Mouse (Mus musculus) hindlimb bud, embryonic 11.5 days (tissue): Measurements from ENCODE around the gene Slco1a6.

Experiments
- DNase-seq: peaks from one replicate; pipeline ENCODE4 v3.0.0-alpha.2; 2012; ENCODE audit warnings: low read depth, low spot score; ENCODE audit errors: extremely low spot score

Slco1a6 gene

DNA sequence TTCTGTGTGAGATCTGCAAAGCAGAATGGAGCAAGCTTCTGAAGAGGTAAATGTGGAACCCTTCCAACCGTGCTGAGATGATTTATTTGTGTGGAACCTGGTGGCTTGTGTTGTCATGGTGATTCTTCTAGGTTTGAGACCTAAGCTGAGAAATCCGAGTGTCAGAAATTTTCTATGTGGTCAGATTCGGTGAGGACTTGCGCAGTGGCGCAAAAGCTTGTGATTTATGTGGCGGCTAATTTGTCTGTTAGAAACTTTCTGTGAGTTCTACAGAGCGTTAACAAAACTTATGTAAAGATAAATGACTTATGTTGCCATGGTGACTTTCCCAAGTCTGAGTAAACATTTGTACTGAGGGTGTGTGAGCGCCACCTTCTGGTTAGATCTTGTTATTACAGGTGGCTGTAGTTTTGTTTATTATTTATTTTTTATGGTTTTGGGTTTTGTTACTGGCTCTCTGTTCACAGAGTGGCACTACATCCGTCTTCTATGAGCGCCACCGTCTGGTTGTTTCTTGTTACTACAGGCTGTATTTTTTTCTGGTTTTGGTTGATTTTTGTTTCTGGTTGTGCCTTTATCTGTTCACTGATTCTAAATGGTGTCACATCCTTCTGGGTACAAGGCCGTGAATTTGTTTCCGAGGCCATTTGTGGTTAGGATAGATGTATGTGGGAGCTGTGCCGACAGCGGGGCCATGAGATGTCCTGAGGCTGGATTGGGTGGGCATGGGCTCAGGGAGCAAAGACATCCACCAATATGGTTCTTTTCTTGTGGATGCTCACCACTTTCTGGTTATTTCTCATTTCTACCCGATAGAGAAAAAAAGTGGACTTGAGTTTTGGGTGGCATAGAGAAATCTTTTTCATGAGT, 167.8 kb downstream of the Slco1a6 start:
- peak; percentile 73 for DNase-seq

DNA sequence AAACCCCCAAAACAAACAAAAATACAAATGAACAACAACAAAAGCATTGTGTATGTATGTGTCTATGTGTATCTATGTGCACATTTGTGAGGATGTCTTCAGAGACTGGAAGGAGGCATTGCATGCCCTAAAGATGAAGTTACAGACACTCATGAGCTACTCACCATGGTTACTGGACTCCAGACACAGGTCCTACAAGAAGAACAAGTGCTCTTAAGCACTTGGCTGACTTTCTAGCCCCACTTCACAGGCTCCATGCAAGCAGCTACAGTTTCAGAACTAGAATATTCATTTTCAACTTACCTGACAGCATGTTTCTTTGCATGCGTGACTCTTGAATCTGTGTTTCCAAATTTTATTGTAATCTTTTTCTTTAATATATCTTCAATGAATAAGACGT, 172.6 kb downstream of the Slco1a6 start:
- DNase-seq = no peak
